Mouse (Mus musculus) forebrain, embryonic 14.5 days (tissue): Measurements from ENCODE around the gene Stard3. TPM values are rescaled to one million over a fixed set of nuclear protein-coding genes. Genes with fewer than 3 reads are reported as not detected.
A peak's percentile ranks its signal among the peaks of the same experiment; 100 is the strongest.

Source experiments
- ATAC-seq: fragments of 200-750 bp; cut with Nextera tagmentation; 2 replicates; pipeline ENCODE4 v1.8.0; 2017; ENCODE audit warnings: mild to moderate bottlenecking, moderate library complexity
- DNase-seq: peaks from one replicate; pipeline ENCODE4 v3.0.0-alpha.2; 2015; ENCODE audit warnings: low spot score
- H3K27ac ChIP-seq: fragments of 300-500 bp; sonication (generic); 2 replicates; pipeline ENCODE4 v1.5.1; 2014; ENCODE audit warnings: low read depth, mild to moderate bottlenecking, control low read depth, low read length, moderate library complexity
- H3K27me3 ChIP-seq: fragments of 300-500 bp; sonication (generic); replicated peaks from 2 replicates; pipeline ENCODE4 v1.6.1; 2014; ENCODE audit warnings: low read length, control low read depth, mixed read lengths; ENCODE audit not compliant: control insufficient read depth, insufficient read depth
- H3K36me3 ChIP-seq: fragments of 300-500 bp; sonication (generic); 2 replicates; pipeline ENCODE4 v1.6.1; 2014; ENCODE audit warnings: low read length, control low read depth; ENCODE audit not compliant: control insufficient read depth, insufficient read depth
- H3K4me1 ChIP-seq: fragments of 300-500 bp; sonication (generic); 2 replicates; pipeline ENCODE4 v1.6.1; 2014; ENCODE audit warnings: antibody characterized with exemption, low read length, control low read depth; ENCODE audit not compliant: control insufficient read depth, insufficient read depth
- H3K4me2 ChIP-seq: fragments of 300-500 bp; sonication (generic); 2 replicates; pipeline ENCODE4 v1.6.1; 2014; ENCODE audit warnings: mild to moderate bottlenecking, control low read depth, low read length
- H3K4me3 ChIP-seq: fragments of 300-500 bp; sonication (generic); 2 replicates; pipeline ENCODE4 v1.5.1; 2014; ENCODE audit warnings: low read depth, low read length, control low read depth
- H3K9ac ChIP-seq: fragments of 300-500 bp; sonication (generic); 2 replicates; pipeline ENCODE4 v1.6.1; 2014; ENCODE audit warnings: mild to moderate bottlenecking, low read length, control low read depth, moderate library complexity
- H3K9me3 ChIP-seq: fragments of 300-500 bp; sonication (generic); replicated peaks from 2 replicates; pipeline ENCODE4 v1.6.1; 2016; ENCODE audit warnings: low read length, control low read depth, mixed read lengths; ENCODE audit not compliant: control insufficient read depth
- WGBS: fragments of 180-500 bp; shearing (Covaris S2); extraction: QIAGEN DNeasy Blood & Tissue Kit; methylation state at CpG from one replicate; pipeline ENCODE4 v1.1.7; 2014; 5-methylcytosine and 5-hydroxymethylcytosine counted together
- polyA plus RNA-seq: library from polyadenylated mRNA; unstranded; fragments of >200 nt; fragmentation: Nextera tagmentation; extraction: Ambion mirVana; gene quantifications from 2 replicates; pipeline ENCODE4 v1.2.1, GENCODE M21; 2014

The Stard3 gene
- polyA plus RNA-seq, 1 experiment from 2014 or later: 43.8 TPM

- WGBS: 20% methylated on average over 7 of the region's 8 CpGs
- no peak overlapping the region for H3K4me3 ChIP-seq
- H3K27me3 ChIP-seq: 0 out of 2 replicates have a peak, but pooled peaks cover 4% of the 10 kb centered on the region
- H3K27ac ChIP-seq: no peak overlapping the region
- H3K9me3 ChIP-seq: no peaks in the 10 kb centered on the region
- H3K9ac ChIP-seq: no peak overlapping the region
- H3K4me1 ChIP-seq: peaks cover 20% of the 10 kb centered on the region
- no peaks in the 10 kb centered on the region for H3K36me3 ChIP-seq
- no peak overlapping the region for H3K4me2 ChIP-seq
- DNase-seq (no peak), ATAC-seq (no peak)
Observed at GRCm38 (mm10) chr11:98392034-98392433, 33.9 kb downstream of the Stard3 start.

- whole genome bisulfite sequencing: 50% methylated on average over 4 of the region's 4 CpGs
Observed at GRCm38 (mm10) chr11:98392645-98393044, 34.5 kb downstream of the Stard3 start.

GRCm38 (mm10) chr11:98393317-98393716, 35.1 kb downstream of the Stard3 start:
- Histone ChIP-seq H3K9me3 (no peaks in the 10 kb centered on the region), H3K36me3 (no peaks in the 10 kb centered on the region), H3K4me2 (no peak overlapping the region), H3K27me3 (no peaks in the 10 kb centered on the region), H3K27ac (no peak overlapping the region), H3K4me1 (peaks cover 20% of the 10 kb centered on the region), H3K9ac (peak overlapping the region; percentile 21; the same call in 1 of the 2 replicates), H3K4me3 (no peak overlapping the region)
- ATAC-seq: no peak
- 75% methylated on average over 6 of the region's 6 CpGs for WGBS
- DNase-seq: no peak

More at GRCm38 (mm10) chr11:98392645-98393044, 34.5 kb downstream of the Stard3 start:
- DNase-seq (no peak), ATAC-seq (no peak)
- no peak overlapping the region for H3K9ac ChIP-seq
- no peak overlapping the region for H3K4me3 ChIP-seq
- no peak overlapping the region for H3K4me2 ChIP-seq
- H3K27me3 ChIP-seq: no peaks in the 10 kb centered on the region
- peaks cover 20% of the 10 kb centered on the region for H3K4me1 ChIP-seq
- no peaks in the 10 kb centered on the region for H3K9me3 ChIP-seq
- H3K36me3 ChIP-seq: no peaks in the 10 kb centered on the region
- no peak overlapping the region for H3K27ac ChIP-seq

- no peak for DNase-seq
- H3K27me3 ChIP-seq: no peaks in the 10 kb centered on the region
- H3K27ac ChIP-seq: no peak overlapping the region
- no peak for ATAC-seq
- no peaks in the 10 kb centered on the region for H3K9me3 ChIP-seq
- no peaks in the 10 kb centered on the region for H3K36me3 ChIP-seq
- no peak overlapping the region for H3K4me2 ChIP-seq
- H3K4me3 ChIP-seq: no peak overlapping the region
- no peak overlapping the region; the same call in none of the 2 replicates for H3K9ac ChIP-seq
- 61% methylated on average over 6 of the region's 6 CpGs for WGBS
- H3K4me1 ChIP-seq: peaks cover 20% of the 10 kb centered on the region
Observed at GRCm38 (mm10) chr11:98394301-98394700, 36.1 kb downstream of the Stard3 start.

GRCm38 (mm10) chr11:98395041-98395440, 36.9 kb downstream of the Stard3 start:
- Histone ChIP-seq H3K9me3 (no peaks in the 10 kb centered on the region), H3K27ac (no peak overlapping the region), H3K36me3 (no peaks in the 10 kb centered on the region), H3K9ac (no peak overlapping the region; the same call in 1 of the 2 replicates), H3K4me3 (no peak overlapping the region), H3K27me3 (no peaks in the 10 kb centered on the region), H3K4me1 (peaks cover 24% of the 10 kb centered on the region), H3K4me2 (no peak overlapping the region)
- ATAC-seq: no peak
- WGBS: 41% methylated on average over 4 of the region's 4 CpGs
- no peak for DNase-seq

- ATAC-seq (no peak), DNase-seq (no peak)
- Histone ChIP-seq H3K27ac (no peak overlapping the region), H3K9ac (no peak overlapping the region), H3K4me1 (peaks cover 28% of the 10 kb centered on the region), H3K9me3 (no peaks in the 10 kb centered on the region), H3K4me2 (no peak overlapping the region), H3K27me3 (no peaks in the 10 kb centered on the region), H3K4me3 (no peak overlapping the region), H3K36me3 (no peaks in the 10 kb centered on the region)
- 89% methylated on average over 7 of the region's 7 CpGs for WGBS
Observed at GRCm38 (mm10) chr11:98397946-98398345, 39.8 kb downstream of the Stard3 start.

GRCm38 (mm10) chr11:98400161-98400726, 42.1 kb downstream of the Stard3 start, which contains the start of gene Pgap3:
Gene Pgap3 (minus strand): TSS chr11:98400490.
- Histone ChIP-seq H3K27ac (peak within 1 kb of the TSS; percentile 95), H3K27me3 (no peaks in the 10 kb centered on the region), H3K4me1 (peaks cover 8% of the 10 kb centered on the region), H3K4me2 (peak within 1 kb of the TSS; percentile 72), H3K36me3 (no peaks in the 10 kb centered on the region), H3K9me3 (no peaks in the 10 kb centered on the region), H3K9ac (peak within 1 kb of the TSS; percentile 68), H3K4me3 (peak within 1 kb of the TSS; percentile 49)
- WGBS: under 1% methylated on average over 36 of the region's 40 CpGs
- ATAC-seq (peak; percentile 95), DNase-seq (peak; percentile 95)

GRCm38 (mm10) chr11:98400816-98401215, 42.6 kb downstream of the Stard3 start:
- 55% methylated on average over 3 of the region's 3 CpGs for WGBS
- peaks cover 8% of the 10 kb centered on the region for H3K4me1 ChIP-seq
- no peaks in the 10 kb centered on the region for H3K27me3 ChIP-seq
- H3K36me3 ChIP-seq: no peaks in the 10 kb centered on the region
- H3K9me3 ChIP-seq: no peaks in the 10 kb centered on the region
- ATAC-seq (peak; percentile 11; the same call in 1 of the 2 replicates), DNase-seq (no peak)
- peak overlapping the region; percentile 49 for H3K4me3 ChIP-seq
- peak overlapping the region; percentile 95 for H3K27ac ChIP-seq
- H3K9ac ChIP-seq: peak overlapping the region; percentile 68
- H3K4me2 ChIP-seq: peak overlapping the region; percentile 72

GRCm38 (mm10) chr11:98406621-98407020, 48.5 kb downstream of the Stard3 start:
- no peak overlapping the region for H3K9ac ChIP-seq
- no peak for ATAC-seq
- no peak overlapping the region for H3K4me2 ChIP-seq
- DNase-seq: no peak
- no peak overlapping the region for H3K4me3 ChIP-seq
- H3K9me3 ChIP-seq: no peaks in the 10 kb centered on the region
- H3K36me3 ChIP-seq: no peaks in the 10 kb centered on the region
- 0 out of 2 replicates have a peak, but pooled peaks cover 4% of the 10 kb centered on the region for H3K4me1 ChIP-seq
- 74% methylated on average over 6 of the region's 6 CpGs for WGBS
- no peak overlapping the region for H3K27ac ChIP-seq
- peaks cover 4% of the 10 kb centered on the region; the same call in 1 of the 2 replicates for H3K27me3 ChIP-seq
